Mouse (Mus musculus): ENCODE data around the gene Rnf213. TPM values are rescaled to one million over a fixed set of nuclear protein-coding genes. Genes with fewer than 3 reads are reported as not detected.

Gene Rnf213
- total RNA-seq, 2 experiments from 2014 or later, result 14.6 TPM

Small RNAs within 50 kb of the gene (microRNA-seq; reads per million reads assigned to microRNA genes)
- 1.4 reads per million for gene Mir1932

Other genes with a start within 250 kb of the Rnf213 start
- 10 to 100 TPM; 65.1 to 66.4 TPM for gene Tbc1d16, start 164.6 kb upstream of the Rnf213 start, total RNA-seq (2021)
- gene Ccdc40, start 164.5 kb upstream of the Rnf213 start, total RNA-seq (2021), result not detected
- 10 to 100 TPM; 69.6 to 73.2 TPM for gene Gaa, start 125.2 kb upstream of the Rnf213 start, total RNA-seq (2021)
- 10 to 100 TPM; 64.8 to 67.6 TPM for gene Eif4a3, start 93.0 kb upstream of the Rnf213 start, total RNA-seq (2021)
- gene Card14, start 85.3 kb upstream of the Rnf213 start, total RNA-seq (2021), result under 1 TPM; 0.08 to 0.10 TPM
- 1 to 10 TPM; 4.8 to 5.1 TPM for gene Sgsh, start 37.6 kb upstream of the Rnf213 start, total RNA-seq (2021)
- gene Slc26a11, start 37.5 kb upstream of the Rnf213 start, total RNA-seq (2021), result 1 to 10 TPM; 2.3 to 2.8 TPM
- gene Endov, start 98.2 kb downstream of the Rnf213 start, total RNA-seq (2021), result 10 to 100 TPM in 1 of 2 experiments, 1 to 10 TPM in 1; 7.1 to 10.3 TPM
- gene Nptx1, start 154.7 kb downstream of the Rnf213 start, total RNA-seq (2021), result under 1 TPM; 0.26 to 0.34 TPM
- 10 to 100 TPM; 32.5 to 34.4 TPM for gene Rptor, start 209.8 kb downstream of the Rnf213 start, total RNA-seq (2021)